Mouse (Mus musculus) midbrain, embryonic 14.5 days (tissue): Measurements from ENCODE around the gene Osbpl8. TPM values are rescaled to one million over a fixed set of nuclear protein-coding genes. Genes with fewer than 3 reads are reported as not detected.

Experiments used
- ATAC-seq: fragments of 200-750 bp; cut with Nextera tagmentation; 2 replicates; pipeline ENCODE4 v1.8.0; 2017; ENCODE audit warnings: moderate number of reproducible peaks, moderate library complexity; ENCODE audit not compliant: low FRiP score, low TSS enrichment
- DNase-seq: peaks from one replicate; pipeline ENCODE4 v3.0.0-alpha.2; 2015
- H3K27ac ChIP-seq: fragments of 300-500 bp; sonication (generic); replicated peaks from 2 replicates; pipeline ENCODE4 v1.5.1; 2014; ENCODE audit warnings: mild to moderate bottlenecking, low read depth, low read length, moderate library complexity
- H3K27me3 ChIP-seq: fragments of 300-500 bp; sonication (generic); 2 replicates; pipeline ENCODE4 v1.6.1; 2014; ENCODE audit warnings: low read length, control low read depth, mixed read lengths; ENCODE audit not compliant: control insufficient read depth, insufficient read depth
- H3K36me3 ChIP-seq: fragments of 300-500 bp; sonication (generic); 2 replicates; pipeline ENCODE4 v1.6.1; 2014; ENCODE audit warnings: low read length, control low read depth; ENCODE audit not compliant: control insufficient read depth, insufficient read depth
- H3K4me1 ChIP-seq: fragments of 300-500 bp; sonication (generic); 2 replicates; pipeline ENCODE4 v1.6.1; 2014; ENCODE audit warnings: mild to moderate bottlenecking, antibody characterized with exemption, low read length, control low read depth; ENCODE audit not compliant: control insufficient read depth, insufficient read depth
- H3K4me2 ChIP-seq: fragments of 300-500 bp; sonication (generic); 2 replicates; pipeline ENCODE4 v1.6.1; 2014; ENCODE audit warnings: mild to moderate bottlenecking, low read length, moderate library complexity
- H3K4me3 ChIP-seq: fragments of 300-500 bp; sonication (generic); replicated peaks from 2 replicates; pipeline ENCODE4 v1.5.1; 2014; ENCODE audit warnings: low read depth, low read length
- H3K9ac ChIP-seq: fragments of 300-500 bp; sonication (generic); replicated peaks from 2 replicates; pipeline ENCODE4 v1.6.1; 2014; ENCODE audit warnings: mild to moderate bottlenecking, low read length, moderate library complexity
- H3K9me3 ChIP-seq: fragments of 300-500 bp; sonication (generic); 2 replicates; pipeline ENCODE4 v1.6.1; 2016; ENCODE audit warnings: low read length, control low read depth, mixed read lengths; ENCODE audit not compliant: control insufficient read depth
- WGBS: fragments of 180-500 bp; shearing (Covaris S2); extraction: QIAGEN DNeasy Blood & Tissue Kit; methylation state at CpG from one replicate; pipeline ENCODE4 v1.1.7; 2014; 5-methylcytosine and 5-hydroxymethylcytosine counted together
- polyA plus RNA-seq: library from polyadenylated mRNA; unstranded; fragments of >200 nt; fragmentation: Nextera tagmentation; extraction: Ambion mirVana; gene quantifications from 2 replicates; pipeline ENCODE4 v1.2.1, GENCODE M21; 2014

Osbpl8 gene
- 17.9 and 19.0 TPM in 2 replicates for polyA plus RNA-seq

DNA sequence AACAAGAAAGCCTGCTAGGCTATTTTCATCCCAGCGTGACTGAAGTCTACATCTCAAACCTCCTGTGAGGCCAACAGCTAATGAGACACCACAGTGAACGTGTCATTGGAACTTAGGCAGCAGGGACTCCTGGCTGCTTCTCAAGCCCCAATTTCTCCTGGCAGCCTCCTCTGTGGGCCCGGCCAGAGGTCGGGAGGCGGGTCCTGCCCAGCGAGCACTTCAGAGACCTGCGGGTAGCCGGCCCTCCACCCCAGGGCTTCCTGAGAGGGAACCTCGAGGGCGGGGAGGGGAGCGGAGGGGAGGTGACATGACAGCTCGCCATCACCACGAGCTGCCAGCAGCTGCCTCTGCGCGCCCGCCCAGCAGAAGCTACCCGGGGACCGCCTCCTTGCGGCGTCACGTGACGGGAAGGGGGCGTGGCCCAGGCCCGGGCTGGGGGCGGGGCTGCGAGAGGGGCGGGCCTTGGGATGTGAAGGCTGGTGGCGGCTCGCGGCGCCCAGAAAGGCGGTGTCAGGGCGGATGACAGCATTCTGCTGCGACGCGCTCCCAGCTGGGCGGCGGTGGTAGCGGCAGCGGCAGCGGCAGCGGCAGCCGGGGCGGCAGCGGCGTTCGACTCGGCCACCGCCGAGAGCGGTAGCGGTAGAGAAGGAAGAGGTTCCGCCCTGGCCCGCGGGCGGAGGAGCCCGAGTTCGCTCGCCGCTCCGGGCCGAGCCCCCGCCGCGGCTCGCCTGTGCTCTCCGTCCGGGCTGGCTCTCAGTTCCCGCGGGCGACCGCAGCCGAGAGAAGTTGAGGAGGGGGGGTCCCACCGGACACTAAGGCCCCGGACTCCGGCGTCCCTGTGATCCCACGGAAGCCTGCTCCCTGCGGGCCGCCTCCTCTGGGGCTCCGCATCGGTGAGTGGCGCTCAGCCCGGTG, at the start of gene Osbpl8:
TSS of gene Osbpl8 (plus strand) at position 449 of the 915 bp plus-strand sequence.
- peak within 1 kb of the TSS; percentile 60 for H3K4me2 ChIP-seq
- peak within 1 kb of the TSS; percentile 95 for H3K27ac ChIP-seq
- ATAC-seq = peak; percentile 96
- H3K4me3 ChIP-seq = peak within 1 kb of the TSS; percentile 97
- no peaks in the 10 kb centered on the region for H3K27me3 ChIP-seq
- DNase-seq = peak; percentile 98
- peaks cover 16% of the 10 kb centered on the region for H3K4me1 ChIP-seq
- H3K9ac ChIP-seq = peak within 1 kb of the TSS; percentile 90
- no peaks in the 10 kb centered on the region for H3K9me3 ChIP-seq
- WGBS = under 1% methylated on average over 77 of the region's 84 CpGs
- H3K36me3 ChIP-seq = no peaks in the 10 kb centered on the region

DNA sequence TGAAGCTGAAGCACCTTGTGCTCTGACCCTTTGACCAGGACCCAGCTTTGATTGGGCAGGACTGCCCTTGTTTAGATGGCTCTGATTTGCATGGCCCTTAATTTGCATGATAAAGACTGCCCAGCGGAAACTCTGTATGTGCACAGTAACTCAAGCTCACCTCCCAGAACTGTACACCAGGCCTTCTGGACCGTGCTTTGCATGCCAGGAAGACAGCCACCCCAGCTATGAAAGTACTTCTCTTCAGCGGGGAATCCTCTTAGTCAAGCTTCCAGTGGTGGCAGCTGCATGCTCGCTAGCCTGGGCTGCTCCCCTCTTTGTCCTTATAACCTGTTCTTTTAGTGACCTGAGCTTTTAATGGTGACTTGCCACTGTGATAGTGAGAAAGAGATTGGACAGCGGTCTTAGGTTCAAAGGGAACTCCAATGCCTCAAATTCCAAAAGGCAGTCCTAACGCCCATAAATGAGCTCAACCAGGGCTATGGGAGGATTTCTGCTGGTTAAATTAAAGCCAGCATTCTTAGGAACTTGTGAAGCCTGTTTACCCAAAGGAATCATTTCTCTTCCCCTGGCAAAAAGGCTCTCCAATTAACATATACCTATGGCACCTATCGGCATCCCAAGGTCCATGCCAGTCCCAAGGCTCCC, 47.2 kb upstream of the Osbpl8 start:
- DNase-seq = no peak
- no peak for ATAC-seq
- 39% methylated on average over 7 of the region's 7 CpGs for WGBS

DNA sequence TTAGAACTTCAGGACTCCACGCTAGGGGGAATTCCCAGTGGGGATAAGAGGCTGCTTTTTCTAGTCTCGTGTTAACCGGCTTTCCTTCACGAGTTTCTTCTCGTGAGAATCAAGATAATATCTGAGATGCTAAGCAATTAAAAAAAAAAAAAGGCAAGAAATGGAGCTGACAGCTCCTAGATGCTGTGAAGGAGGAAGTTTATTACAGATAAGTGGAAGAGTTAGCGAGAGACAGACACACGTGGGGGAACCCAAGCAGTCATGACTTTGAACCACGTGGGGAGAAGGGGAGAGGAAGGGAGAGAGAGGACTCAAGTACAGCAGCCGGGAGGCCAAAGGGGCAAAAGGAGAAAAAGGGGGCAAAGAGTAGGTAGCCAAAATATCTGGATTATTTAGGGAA, 46.3 kb upstream of the Osbpl8 start:
- Histone ChIP-seq H3K9me3 (no peaks in the 10 kb centered on the region), H3K9ac (no peak overlapping the region), H3K4me3 (no peak overlapping the region), H3K4me1 (no peaks in the 10 kb centered on the region), H3K4me2 (no peak overlapping the region), H3K27me3 (no peaks in the 10 kb centered on the region), H3K27ac (no peak overlapping the region), H3K36me3 (no peaks in the 10 kb centered on the region)
- ATAC-seq (no peak), DNase-seq (no peak)
- WGBS = 88% methylated on average over 9 of the region's 9 CpGs

More for the DNA sequence above, 47.2 kb upstream of the Osbpl8 start:
- no peak overlapping the region for H3K4me3 ChIP-seq
- H3K4me2 ChIP-seq = no peak overlapping the region
- no peaks in the 10 kb centered on the region for H3K9me3 ChIP-seq
- H3K27ac ChIP-seq = no peak overlapping the region
- no peaks in the 10 kb centered on the region for H3K4me1 ChIP-seq
- H3K9ac ChIP-seq = no peak overlapping the region
- no peaks in the 10 kb centered on the region for H3K27me3 ChIP-seq
- no peaks in the 10 kb centered on the region for H3K36me3 ChIP-seq

DNA sequence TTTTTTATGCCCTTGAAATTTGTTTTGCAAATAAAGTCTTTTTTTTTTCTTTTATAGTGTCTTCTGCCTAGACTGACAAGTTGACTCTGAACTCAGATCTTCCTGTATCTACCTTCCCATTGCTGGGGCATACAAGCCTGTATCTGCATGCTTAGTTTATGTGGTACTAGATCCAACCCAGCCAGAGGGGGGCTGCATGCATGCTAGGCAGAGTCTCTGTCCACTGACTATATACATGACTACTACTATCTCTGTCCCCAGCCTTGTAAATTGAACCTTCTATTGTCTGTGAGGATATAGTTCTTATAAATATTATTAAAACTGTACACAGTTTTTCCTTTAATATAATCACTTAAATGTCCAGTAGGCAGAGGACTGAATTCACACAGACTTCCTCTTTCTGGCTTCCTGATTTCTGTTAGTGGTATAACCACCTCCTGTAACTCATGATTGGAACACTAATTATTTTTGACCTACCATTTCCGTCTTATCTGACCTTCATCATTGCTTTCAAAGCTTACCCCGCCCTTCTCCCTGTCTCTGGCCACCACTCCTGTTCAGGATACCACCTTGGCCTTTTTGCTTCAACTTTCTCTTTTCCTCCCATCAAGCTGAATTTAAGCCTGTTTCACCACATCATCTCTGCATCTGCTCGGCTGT, 45.4 kb upstream of the Osbpl8 start:
- ATAC-seq = no peak
- H3K9me3 ChIP-seq = no peaks in the 10 kb centered on the region
- no peak overlapping the region for H3K27ac ChIP-seq
- no peak overlapping the region for H3K4me2 ChIP-seq
- no peaks in the 10 kb centered on the region for H3K27me3 ChIP-seq
- no peak overlapping the region for H3K9ac ChIP-seq
- no peak overlapping the region for H3K4me3 ChIP-seq
- 79% methylated on average over 3 of the region's 3 CpGs for WGBS
- no peaks in the 10 kb centered on the region for H3K36me3 ChIP-seq
- DNase-seq = no peak
- no peaks in the 10 kb centered on the region for H3K4me1 ChIP-seq

DNA sequence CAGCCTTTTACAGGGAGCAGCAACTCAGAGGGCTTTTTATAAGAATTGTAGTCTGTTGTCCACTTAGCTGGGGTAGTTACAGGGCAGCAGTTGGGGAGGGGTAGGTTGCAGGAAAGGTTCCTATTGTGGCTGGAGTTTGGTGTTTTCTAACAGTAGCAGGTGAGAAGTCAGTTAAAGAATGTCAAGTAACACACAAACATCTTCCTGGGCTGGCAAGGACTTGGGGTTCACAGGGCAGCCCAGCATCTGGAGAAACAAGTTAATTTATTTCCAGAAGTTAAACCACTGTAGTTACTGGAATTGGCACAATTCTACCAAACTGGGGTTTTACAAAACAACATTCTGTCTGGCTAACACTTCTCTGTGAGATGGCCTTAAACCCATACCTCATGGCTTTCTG, 44.8 kb upstream of the Osbpl8 start:
- no peaks in the 10 kb centered on the region for H3K9me3 ChIP-seq
- H3K27ac ChIP-seq = no peak overlapping the region
- H3K4me2 ChIP-seq = no peak overlapping the region
- H3K4me3 ChIP-seq = no peak overlapping the region
- no peaks in the 10 kb centered on the region for H3K4me1 ChIP-seq
- no peak for ATAC-seq
- H3K27me3 ChIP-seq = no peaks in the 10 kb centered on the region
- DNase-seq = no peak
- H3K36me3 ChIP-seq = no peaks in the 10 kb centered on the region
- no peak overlapping the region for H3K9ac ChIP-seq

DNA sequence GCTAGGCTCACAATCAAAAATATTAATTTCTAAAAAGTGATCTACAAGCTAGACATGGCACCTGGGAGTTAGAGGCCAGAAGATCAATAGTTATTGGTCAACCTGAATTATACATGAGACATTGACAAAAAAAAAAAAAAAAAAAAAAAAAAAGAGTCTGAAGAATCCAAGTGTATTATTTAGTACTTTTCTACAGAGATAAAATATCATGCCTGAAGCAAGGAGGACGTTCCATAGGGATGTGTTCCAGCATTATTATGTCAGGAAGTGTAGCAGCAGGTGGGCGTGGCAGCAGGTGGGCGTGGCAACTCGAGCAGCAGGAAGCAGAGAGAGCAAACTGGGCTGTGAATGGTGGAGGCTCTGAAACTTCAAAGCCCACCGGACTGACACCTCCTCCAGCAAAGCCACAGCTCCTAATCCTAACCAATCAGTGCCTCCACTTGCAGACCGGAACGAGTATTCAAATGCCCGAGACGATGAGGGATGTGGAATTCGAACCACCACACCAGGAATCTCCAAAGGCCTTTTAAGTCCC, 41.6 kb upstream of the Osbpl8 start:
- ATAC-seq = no peak
- no peak overlapping the region for H3K27ac ChIP-seq
- H3K4me1 ChIP-seq = no peaks in the 10 kb centered on the region
- 76% methylated on average over 10 of the region's 10 CpGs for WGBS
- no peak for DNase-seq
- H3K36me3 ChIP-seq = no peaks in the 10 kb centered on the region
- H3K9me3 ChIP-seq = no peaks in the 10 kb centered on the region
- no peaks in the 10 kb centered on the region for H3K27me3 ChIP-seq
- H3K4me2 ChIP-seq = no peak overlapping the region
- H3K9ac ChIP-seq = no peak overlapping the region
- no peak overlapping the region for H3K4me3 ChIP-seq

DNA sequence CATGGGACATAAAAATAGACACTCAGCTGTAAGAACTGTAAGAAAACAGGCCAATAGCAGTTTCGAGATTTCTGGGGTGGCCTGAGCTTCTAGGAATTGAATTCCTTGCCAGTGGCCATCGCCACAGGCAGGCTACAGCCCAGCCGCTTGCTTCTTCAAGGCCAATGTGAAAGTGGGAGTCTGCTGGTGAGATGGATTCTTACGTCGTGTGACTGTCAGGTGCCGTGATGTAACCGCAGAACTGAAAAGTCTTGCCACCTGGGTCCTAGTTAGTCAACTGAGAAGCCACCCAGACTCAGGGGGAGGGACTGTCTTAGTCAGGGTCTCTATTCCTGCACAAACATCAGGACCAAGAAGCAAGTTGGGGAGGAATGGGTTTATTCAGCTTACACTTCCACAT, 40.4 kb upstream of the Osbpl8 start:
- ATAC-seq = no peak
- 94% methylated on average over 7 of the region's 7 CpGs for WGBS

DNA sequence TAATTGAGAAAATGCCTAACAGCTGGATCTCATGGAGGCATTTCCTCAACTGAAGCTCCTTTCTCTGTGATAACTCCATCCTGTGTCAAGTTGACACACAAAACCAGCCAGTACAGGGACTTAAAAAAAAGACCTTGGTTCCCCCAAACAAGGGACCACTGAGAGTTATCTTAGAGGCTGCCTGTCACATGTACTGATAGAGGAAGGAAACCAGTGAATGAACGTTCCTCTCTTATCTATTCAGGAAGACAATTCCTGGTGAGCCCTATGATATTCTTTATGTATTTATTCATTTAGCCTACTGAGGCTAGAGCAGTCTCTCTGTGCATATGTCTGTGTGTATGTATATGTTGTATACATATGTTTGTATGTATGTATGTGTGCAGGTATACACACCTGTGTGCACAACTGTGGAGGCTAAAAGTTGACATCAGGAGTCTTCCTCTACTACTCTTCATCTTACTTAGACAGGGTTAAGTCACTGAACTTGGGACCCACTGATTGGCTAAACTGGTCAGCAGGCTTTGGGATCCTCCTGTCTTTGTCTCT, 39.7 kb upstream of the Osbpl8 start:
- Histone ChIP-seq H3K27me3 (no peaks in the 10 kb centered on the region), H3K36me3 (no peaks in the 10 kb centered on the region), H3K9me3 (no peaks in the 10 kb centered on the region), H3K9ac (no peak overlapping the region), H3K27ac (no peak overlapping the region), H3K4me2 (no peak overlapping the region), H3K4me3 (no peak overlapping the region), H3K4me1 (no peaks in the 10 kb centered on the region)
- ATAC-seq (no peak), DNase-seq (no peak)
- 91% methylated on average over 1 of the region's 1 CpGs for WGBS

More for the DNA sequence above, 40.4 kb upstream of the Osbpl8 start:
- H3K4me1 ChIP-seq = no peaks in the 10 kb centered on the region
- no peaks in the 10 kb centered on the region for H3K27me3 ChIP-seq
- H3K4me2 ChIP-seq = no peak overlapping the region
- no peak overlapping the region for H3K9ac ChIP-seq
- H3K27ac ChIP-seq = no peak overlapping the region
- DNase-seq = no peak
- H3K36me3 ChIP-seq = no peaks in the 10 kb centered on the region
- H3K9me3 ChIP-seq = no peaks in the 10 kb centered on the region
- H3K4me3 ChIP-seq = no peak overlapping the region
